Mouse (Mus musculus): ENCODE results near the gene Nodal.

The Nodal gene

GRCm38 (mm10) chr10:61417672-61418071 lies at the start of gene Nodal:
Gene Nodal (plus strand): TSS chr10:61417972.
- in situ Hi-C loops (cut with MboI, MseI) = no loop called here

GRCm38 (mm10) chr10:61369755-61370154 lies 48.0 kb upstream of the Nodal start:
- in situ Hi-C loops (cut with MboI, MseI) = no loop called here

- in situ Hi-C loops (cut with MboI, MseI) = no loop called here
Observed at GRCm38 (mm10) chr10:61370273-61370979, 47.3 kb upstream of the Nodal start.

GRCm38 (mm10) chr10:61371884-61372584 lies 45.7 kb upstream of the Nodal start:
- in situ Hi-C loops (cut with MboI, MseI) = no loop called here

- in situ Hi-C loops (cut with MboI, MseI) = no loop called here
Observed at GRCm38 (mm10) chr10:61372585-61372923, 45.2 kb upstream of the Nodal start.

GRCm38 (mm10) chr10:61374076-61374475 lies 43.7 kb upstream of the Nodal start:
- in situ Hi-C loops (cut with MboI, MseI) = no loop called here

- in situ Hi-C loops (cut with MboI, MseI) = no loop called here
Observed at GRCm38 (mm10) chr10:61374771-61375481, 42.8 kb upstream of the Nodal start.

- in situ Hi-C loops (cut with MboI, MseI) = no loop called here
Observed at GRCm38 (mm10) chr10:61378050-61378449, 39.7 kb upstream of the Nodal start.

GRCm38 (mm10) chr10:61378698-61379097 lies 39.1 kb upstream of the Nodal start:
- in situ Hi-C loops (cut with MboI, MseI) = no loop called here

GRCm38 (mm10) chr10:61379340-61380040 lies 38.3 kb upstream of the Nodal start:
- in situ Hi-C loops (cut with MboI, MseI) = no loop called here

GRCm38 (mm10) chr10:61380186-61380585 lies 37.6 kb upstream of the Nodal start:
- in situ Hi-C loops (cut with MboI, MseI) = no loop called here

GRCm38 (mm10) chr10:61381823-61382222 lies 35.9 kb upstream of the Nodal start:
- in situ Hi-C loops (cut with MboI, MseI) = no loop called here

- in situ Hi-C loops (cut with MboI, MseI) = no loop called here
Observed at GRCm38 (mm10) chr10:61382281-61382731, 35.5 kb upstream of the Nodal start.

GRCm38 (mm10) chr10:61383021-61383714 lies 34.6 kb upstream of the Nodal start, which contains the start of gene Pald1:
Gene Pald1 (minus strand): TSS chr10:61383530.
- in situ Hi-C loops (cut with MboI, MseI) = no loop called here

- in situ Hi-C loops (cut with MboI, MseI) = no loop called here
Observed at GRCm38 (mm10) chr10:61383715-61384047, 34.1 kb upstream of the Nodal start.

GRCm38 (mm10) chr10:61385174-61385573 lies 32.6 kb upstream of the Nodal start:
- in situ Hi-C loops (cut with MboI, MseI) = no loop called here

- in situ Hi-C loops (cut with MboI, MseI) = no loop called here
Observed at GRCm38 (mm10) chr10:61386284-61386683, 31.5 kb upstream of the Nodal start.

- in situ Hi-C loops (cut with MboI, MseI) = no loop called here
Observed at GRCm38 (mm10) chr10:61389020-61389419, 28.8 kb upstream of the Nodal start.

GRCm38 (mm10) chr10:61390148-61390547 lies 27.6 kb upstream of the Nodal start:
- in situ Hi-C loops (cut with MboI, MseI) = no loop called here

- in situ Hi-C loops (cut with MboI, MseI) = no loop called here
Observed at GRCm38 (mm10) chr10:61392584-61392983, 25.2 kb upstream of the Nodal start.

- in situ Hi-C loops (cut with MboI, MseI) = no loop called here
Observed at GRCm38 (mm10) chr10:61394476-61395136, 23.2 kb upstream of the Nodal start.
